Mouse (Mus musculus): ENCODE measurements at regions not wholly inside any gene's neighbourhood (a gene's known extent, or its start where the extent isn't known, plus 50 kb on each side); places are given as distances from the start of the nearest gene placed in this dataset.

- no peak for DNase-seq (ENCODE audit: low read depth)
Observed at GRCm38 (mm10) chr10:113161486-113161885, 232.7 kb upstream of the Atxn7l3b start.

DNA sequence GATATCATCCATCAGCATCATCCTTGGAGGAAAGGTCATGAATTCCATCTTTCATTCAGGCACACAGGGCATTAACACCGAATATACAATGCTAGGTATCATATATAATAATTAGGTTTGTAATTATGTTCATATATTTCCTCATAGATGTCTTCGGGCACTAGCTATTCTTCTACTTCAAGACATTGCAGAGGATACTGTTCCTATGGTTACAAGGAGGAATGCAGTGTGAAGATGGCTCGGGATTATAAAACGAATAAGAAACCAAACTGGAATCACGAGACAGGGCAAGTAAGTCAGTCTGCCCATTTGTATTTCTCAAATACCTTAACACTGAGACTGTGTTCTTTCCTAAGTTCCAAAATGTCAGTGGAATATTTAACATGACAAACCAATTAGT, 231.3 kb upstream of the Atxn7l3b start:
- DNase-seq (ENCODE audit: low read depth), result no peak

- DNase-seq (ENCODE audit: low read depth), result no peak
Observed at GRCm38 (mm10) chr10:113158988-113159387, 230.2 kb upstream of the Atxn7l3b start.

GRCm38 (mm10) chr10:113141606-113142005, 212.8 kb upstream of the Atxn7l3b start:
- DNase-seq (ENCODE audit: low read depth), result peak; percentile 49

- no peak for DNase-seq (ENCODE audit: low read depth)
Observed at GRCm38 (mm10) chr10:113114999-113115398, 186.2 kb upstream of the Atxn7l3b start.

- DNase-seq (ENCODE audit: low read depth), result peak; percentile 55
Observed at GRCm38 (mm10) chr10:113105771-113106430, 177.1 kb upstream of the Atxn7l3b start.

DNA sequence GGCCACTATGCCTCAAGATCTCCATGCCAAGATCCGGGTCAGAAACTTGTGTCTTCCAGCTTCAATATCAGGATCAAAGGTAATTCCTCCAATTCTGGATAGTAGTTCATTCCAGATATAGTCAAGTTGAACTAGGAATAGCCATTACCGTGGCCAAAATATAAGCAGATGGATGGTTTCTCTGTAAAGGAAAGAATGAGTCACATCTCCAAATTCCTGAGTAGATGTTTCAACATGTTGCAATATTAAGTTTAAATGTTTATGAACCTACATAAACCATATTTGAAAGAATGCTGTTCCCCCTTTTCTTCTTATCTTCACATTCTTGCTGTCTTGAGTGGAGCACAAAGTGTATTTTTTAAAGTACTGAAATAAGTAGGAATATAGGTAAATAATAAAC, 176.5 kb upstream of the Atxn7l3b start:
- peak; percentile 52 for DNase-seq (ENCODE audit: low read depth)

Measured in NIH3T3 (cell line).